Mouse (Mus musculus) midbrain, embryonic 15.5 days (tissue): ENCODE data around the gene Epb41l2. TPM values are rescaled to one million over a fixed set of nuclear protein-coding genes. Genes with fewer than 3 reads are reported as not detected.

Source experiments
- ATAC-seq: fragments of 200-750 bp; cut with Nextera tagmentation; replicated peaks from 2 replicates; pipeline ENCODE4 v1.8.0; 2017; ENCODE audit warnings: moderate TSS enrichment
- H3K27ac ChIP-seq: fragments of 300-500 bp; sonication (generic); 2 replicates; pipeline ENCODE4 v1.5.1; 2015; ENCODE audit warnings: mild to moderate bottlenecking, inconsistent platforms
- H3K27me3 ChIP-seq: fragments of 300-500 bp; sonication (generic); replicated peaks from 2 replicates; pipeline ENCODE4 v1.6.1; 2015; ENCODE audit warnings: inconsistent platforms
- H3K36me3 ChIP-seq: fragments of 300-500 bp; sonication (generic); replicated peaks from 2 replicates; pipeline ENCODE4 v1.6.1; 2015; ENCODE audit warnings: inconsistent platforms
- H3K4me1 ChIP-seq: fragments of 300-500 bp; sonication (generic); 2 replicates; pipeline ENCODE4 v1.6.1; 2015; ENCODE audit warnings: inconsistent platforms
- H3K4me2 ChIP-seq: fragments of 300-500 bp; sonication (generic); 2 replicates; pipeline ENCODE4 v1.6.1; 2015; ENCODE audit warnings: inconsistent platforms, mild to moderate bottlenecking, moderate library complexity
- H3K4me3 ChIP-seq: fragments of 300-500 bp; sonication (generic); 2 replicates; pipeline ENCODE4 v1.5.1; 2015; ENCODE audit warnings: mild to moderate bottlenecking, inconsistent platforms
- H3K9ac ChIP-seq: fragments of 300-500 bp; sonication (generic); 2 replicates; pipeline ENCODE4 v1.6.1; 2015; ENCODE audit warnings: mild to moderate bottlenecking, inconsistent platforms
- H3K9me3 ChIP-seq: fragments of 300-500 bp; sonication (generic); 2 replicates; pipeline ENCODE4 v1.6.1; 2016; ENCODE audit warnings: inconsistent platforms
- WGBS: fragments of 180-500 bp; shearing (Covaris S2); methylation state at CpG from one replicate; pipeline ENCODE4 v1.1.7; 2015; ENCODE audit warnings: mixed read lengths; 5-methylcytosine and 5-hydroxymethylcytosine counted together
- polyA plus RNA-seq: library from polyadenylated mRNA; unstranded; fragments of >200 nt; fragmentation: Nextera tagmentation; extraction: Ambion mirVana; gene quantifications from 2 replicates; pipeline ENCODE4 v1.2.1, GENCODE M21; 2015

Gene Epb41l2
- polyA plus RNA-seq, 1 experiment from 2014 or later, result 27.7 TPM

DNA sequence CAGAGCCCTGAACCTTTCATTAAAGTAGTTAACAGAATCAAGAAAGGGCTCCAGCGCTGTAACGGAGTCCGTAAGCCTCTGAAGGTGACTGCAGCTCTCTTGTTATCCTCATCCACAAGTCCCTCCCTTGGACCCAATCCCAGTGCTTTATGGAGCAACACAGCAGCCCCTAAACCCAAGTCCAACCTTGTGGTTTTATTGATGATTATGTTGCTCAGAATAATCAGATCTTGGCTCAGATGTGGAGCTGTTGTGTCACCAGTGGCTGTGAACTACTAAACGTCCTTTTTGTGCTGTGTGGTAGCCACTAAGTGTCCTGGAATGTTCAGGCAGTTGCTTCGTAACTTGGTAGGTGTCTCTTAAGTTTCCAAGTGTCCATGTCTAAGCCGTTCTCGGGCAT is 33.2 kb downstream of the Epb41l2 start:
- ATAC-seq, result no peak

DNA sequence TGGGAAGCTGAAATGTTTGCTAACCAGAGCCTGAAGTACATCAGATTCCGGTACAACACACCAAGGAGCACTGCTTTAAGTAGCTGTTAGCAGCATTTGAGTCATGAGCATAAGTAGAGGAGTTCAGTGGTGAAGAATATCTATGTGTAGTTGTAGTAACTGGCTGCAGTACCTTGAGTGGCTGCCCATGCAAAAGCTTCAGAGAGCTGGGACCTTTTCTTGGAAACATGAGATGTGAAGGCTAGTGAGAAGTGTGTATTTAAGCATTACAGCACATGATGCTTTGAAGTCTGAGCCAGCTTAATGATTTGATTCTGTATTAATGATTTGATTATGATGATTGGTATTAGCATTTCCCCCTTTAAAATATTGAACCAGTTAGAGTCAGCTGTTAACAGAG is 34.1 kb downstream of the Epb41l2 start:
- WGBS, result 85% methylated on average over 1 of the region's 1 CpGs

More for the DNA sequence above, 33.2 kb downstream of the Epb41l2 start:
- H3K27ac ChIP-seq, result no peak overlapping the region
- H3K4me3 ChIP-seq, result no peak overlapping the region
- no peak overlapping the region for H3K9ac ChIP-seq
- no peaks in the 10 kb centered on the region for H3K9me3 ChIP-seq
- H3K27me3 ChIP-seq, result no peaks in the 10 kb centered on the region
- no peak overlapping the region for H3K4me2 ChIP-seq
- no peaks in the 10 kb centered on the region for H3K36me3 ChIP-seq
- H3K4me1 ChIP-seq, result no peaks in the 10 kb centered on the region
- 88% methylated on average over 7 of the region's 7 CpGs for WGBS

DNA sequence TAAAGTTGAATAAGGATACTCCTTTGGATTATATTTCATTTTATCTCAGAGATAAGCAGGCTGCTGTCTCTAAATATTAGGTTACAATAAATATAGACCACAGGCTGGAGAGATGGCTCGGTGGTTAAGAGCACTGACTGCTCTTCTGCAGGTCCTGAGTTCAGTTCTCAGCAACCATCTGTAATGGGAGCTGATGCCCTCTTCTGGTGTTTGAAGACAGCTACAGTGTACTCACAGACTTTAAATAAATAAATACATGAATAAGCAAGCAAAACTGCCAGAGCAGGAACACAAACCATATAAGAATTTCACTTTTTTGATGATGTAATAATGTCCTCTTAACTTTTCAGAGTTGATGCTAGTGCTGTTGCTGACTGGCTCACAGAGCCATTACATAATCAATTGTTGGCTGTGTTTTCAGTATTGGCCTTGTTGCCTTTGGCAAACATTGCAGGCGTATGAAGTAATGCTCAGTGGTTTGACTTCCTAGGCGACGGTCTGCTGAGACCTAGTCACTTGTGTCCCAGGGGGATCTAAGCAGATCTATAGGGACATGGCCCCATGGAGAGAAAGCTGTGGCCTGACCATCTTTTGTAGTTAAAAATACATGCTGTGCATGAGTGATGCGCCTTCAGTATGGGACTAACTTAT is 35.8 kb downstream of the Epb41l2 start:
- no peak overlapping the region for H3K4me2 ChIP-seq

More for the DNA sequence above, 34.1 kb downstream of the Epb41l2 start:
- no peaks in the 10 kb centered on the region for H3K4me1 ChIP-seq
- H3K27me3 ChIP-seq, result no peaks in the 10 kb centered on the region
- H3K9me3 ChIP-seq, result no peaks in the 10 kb centered on the region
- H3K4me2 ChIP-seq, result no peak overlapping the region
- no peak for ATAC-seq
- H3K36me3 ChIP-seq, result no peaks in the 10 kb centered on the region
- H3K27ac ChIP-seq, result no peak overlapping the region
- H3K9ac ChIP-seq, result no peak overlapping the region
- H3K4me3 ChIP-seq, result no peak overlapping the region

DNA sequence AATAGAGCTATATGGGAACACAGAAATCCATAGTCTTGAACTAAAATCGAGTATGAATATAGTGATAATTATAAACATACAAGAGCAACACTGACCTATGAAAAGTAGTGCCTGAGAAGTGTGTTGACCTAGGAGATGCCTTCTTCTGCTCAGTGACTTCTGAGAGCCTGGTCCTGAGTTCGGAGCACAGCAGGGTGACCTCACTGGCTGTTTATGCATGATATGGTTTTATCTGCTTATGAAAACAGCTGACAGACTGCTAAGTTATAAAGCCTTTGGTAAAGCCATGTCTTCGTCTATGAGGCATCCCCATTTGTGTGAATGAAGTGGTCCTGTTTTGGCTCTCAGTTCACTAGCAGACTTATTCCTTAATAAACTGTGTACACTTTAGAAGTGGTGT is 37.3 kb downstream of the Epb41l2 start:
- Histone ChIP-seq H3K27ac (no peak overlapping the region), H3K27me3 (no peaks in the 10 kb centered on the region), H3K4me2 (no peak overlapping the region), H3K9me3 (no peaks in the 10 kb centered on the region), H3K4me3 (no peak overlapping the region), H3K9ac (no peak overlapping the region), H3K4me1 (no peaks in the 10 kb centered on the region), H3K36me3 (no peaks in the 10 kb centered on the region)
- ATAC-seq, result no peak
- 83% methylated on average over 3 of the region's 3 CpGs for WGBS

More for the DNA sequence above, 35.8 kb downstream of the Epb41l2 start:
- 91% methylated on average over 5 of the region's 5 CpGs for WGBS
- no peaks in the 10 kb centered on the region for H3K4me1 ChIP-seq
- no peak overlapping the region for H3K4me3 ChIP-seq
- H3K27ac ChIP-seq, result no peak overlapping the region
- no peaks in the 10 kb centered on the region for H3K9me3 ChIP-seq
- no peak for ATAC-seq
- no peak overlapping the region for H3K9ac ChIP-seq
- H3K36me3 ChIP-seq, result no peaks in the 10 kb centered on the region
- H3K27me3 ChIP-seq, result no peaks in the 10 kb centered on the region

DNA sequence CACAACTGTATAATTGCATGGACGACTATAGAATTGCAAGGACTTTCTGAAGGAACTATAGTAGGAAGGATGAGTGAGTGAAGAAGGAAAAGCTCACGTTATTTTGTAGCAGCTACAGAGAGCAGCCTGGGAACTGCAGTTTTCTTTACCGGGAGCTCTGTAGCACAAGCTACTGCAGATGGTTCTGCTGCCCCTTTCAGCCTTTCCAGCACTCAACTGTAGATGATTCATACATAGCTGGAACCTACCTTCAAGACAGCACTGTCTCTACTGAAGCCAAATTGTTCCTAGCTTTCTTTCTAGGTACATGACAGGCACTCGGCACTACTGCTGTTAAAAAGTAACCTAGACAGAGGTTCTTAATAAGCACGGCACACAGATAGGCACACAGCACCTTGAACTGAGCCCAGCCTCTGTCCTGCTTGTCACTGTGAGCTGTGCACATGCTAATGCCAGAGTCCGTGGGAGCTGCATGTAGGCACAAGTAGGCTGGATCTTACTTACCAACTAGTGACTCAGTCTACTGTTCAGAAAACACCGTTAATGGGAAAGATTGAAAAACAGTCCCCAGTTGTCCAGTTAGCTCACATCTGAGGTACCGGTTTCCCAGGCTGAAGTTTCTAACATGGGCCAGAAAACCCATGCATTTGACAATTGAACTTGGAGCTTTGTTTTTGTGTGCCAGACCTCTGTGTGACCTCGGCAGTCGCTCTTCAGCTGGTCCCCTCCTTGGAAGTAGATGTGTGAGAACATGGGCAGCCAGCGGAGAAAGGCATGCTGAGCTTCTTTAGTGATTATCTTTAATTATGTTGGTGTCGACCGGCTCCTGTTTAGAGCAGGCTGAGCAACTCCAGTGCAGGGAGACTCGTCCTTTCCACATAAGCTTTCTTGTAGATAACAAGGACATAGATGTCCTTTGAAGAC is 38.4 kb downstream of the Epb41l2 start:
- ATAC-seq, result no peak
- no peak overlapping the region for H3K27ac ChIP-seq
- no peaks in the 10 kb centered on the region for H3K36me3 ChIP-seq
- H3K9me3 ChIP-seq, result no peaks in the 10 kb centered on the region
- no peak overlapping the region for H3K9ac ChIP-seq
- no peak overlapping the region for H3K4me2 ChIP-seq
- H3K4me1 ChIP-seq, result no peaks in the 10 kb centered on the region
- no peaks in the 10 kb centered on the region for H3K27me3 ChIP-seq
- 64% methylated on average over 14 of the region's 14 CpGs for WGBS
- no peak overlapping the region for H3K4me3 ChIP-seq

DNA sequence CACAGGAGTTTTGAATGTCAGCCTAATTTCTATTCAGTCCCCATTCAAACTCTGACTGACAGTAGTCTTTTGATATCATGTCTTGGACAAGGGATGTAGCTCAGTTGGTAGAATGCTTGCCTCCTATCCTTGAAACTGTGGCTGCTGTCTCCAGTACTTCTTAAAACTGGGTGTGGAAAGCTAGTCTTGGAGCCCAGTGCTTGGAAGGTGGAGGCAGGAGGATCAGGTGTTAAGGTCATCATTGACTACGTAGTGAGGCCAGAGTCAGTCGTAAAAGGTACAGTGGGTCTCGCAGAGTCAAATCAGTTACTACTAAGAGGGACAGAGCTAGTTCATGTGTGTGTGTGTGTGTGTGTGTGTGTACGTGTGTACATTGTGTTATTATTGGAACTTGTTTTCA is 39.4 kb downstream of the Epb41l2 start:
- H3K9ac ChIP-seq, result no peak overlapping the region
- H3K27me3 ChIP-seq, result no peaks in the 10 kb centered on the region
- no peak for ATAC-seq
- no peaks in the 10 kb centered on the region for H3K36me3 ChIP-seq
- H3K9me3 ChIP-seq, result no peaks in the 10 kb centered on the region
- WGBS, result 93% methylated on average over 4 of the region's 4 CpGs
- no peak overlapping the region for H3K4me2 ChIP-seq
- no peak overlapping the region for H3K27ac ChIP-seq
- no peaks in the 10 kb centered on the region for H3K4me1 ChIP-seq
- no peak overlapping the region for H3K4me3 ChIP-seq

DNA sequence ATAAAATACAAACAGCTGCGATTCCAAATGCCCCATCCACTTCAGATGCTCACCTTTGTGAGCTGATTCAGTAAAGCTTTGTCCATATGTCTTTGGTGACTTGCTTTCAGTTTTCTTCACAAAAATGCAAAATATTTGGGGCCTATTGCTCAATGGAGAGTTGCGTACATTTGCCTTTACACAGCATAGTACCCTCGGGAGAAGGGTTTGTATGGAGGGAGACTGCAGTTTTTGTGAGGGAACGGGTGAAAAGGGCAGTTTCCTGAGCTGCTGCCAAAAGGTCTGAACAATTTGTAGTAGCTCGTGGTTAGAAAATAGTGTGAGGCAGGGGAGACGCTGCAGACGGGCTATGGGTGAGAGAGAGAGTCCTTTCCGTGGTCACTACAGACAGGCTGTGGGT is 40.5 kb downstream of the Epb41l2 start:
- Histone ChIP-seq H3K4me2 (no peak overlapping the region), H3K4me1 (no peaks in the 10 kb centered on the region), H3K9me3 (no peaks in the 10 kb centered on the region), H3K9ac (no peak overlapping the region), H3K27ac (no peak overlapping the region), H3K4me3 (no peak overlapping the region), H3K36me3 (no peaks in the 10 kb centered on the region), H3K27me3 (no peaks in the 10 kb centered on the region)
- whole genome bisulfite sequencing, result 60% methylated on average over 8 of the region's 8 CpGs
- no peak for ATAC-seq

DNA sequence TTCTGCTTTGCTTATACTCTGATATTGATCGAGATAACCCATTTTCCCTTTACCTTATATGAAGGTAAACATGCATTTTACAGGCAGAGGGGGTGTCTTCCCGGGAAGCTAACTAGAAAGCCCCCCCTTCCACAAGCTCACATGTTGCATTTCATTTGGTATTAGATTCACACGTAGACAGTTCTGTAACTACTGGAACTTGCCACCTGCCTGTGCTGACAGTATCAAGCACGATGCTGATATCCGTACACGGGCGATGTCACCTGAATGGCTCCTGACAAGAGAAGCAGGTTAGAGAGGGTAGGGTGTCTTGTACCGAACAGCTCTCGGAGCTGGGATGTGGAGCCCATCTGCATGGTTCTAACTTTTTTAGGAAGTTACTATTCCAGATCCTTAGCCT is 41.0 kb downstream of the Epb41l2 start:
- H3K27me3 ChIP-seq, result no peaks in the 10 kb centered on the region
- no peak for ATAC-seq
- H3K9me3 ChIP-seq, result no peaks in the 10 kb centered on the region
- H3K9ac ChIP-seq, result no peak overlapping the region
- H3K4me2 ChIP-seq, result no peak overlapping the region
- no peaks in the 10 kb centered on the region for H3K4me1 ChIP-seq
- H3K4me3 ChIP-seq, result no peak overlapping the region
- no peak overlapping the region for H3K27ac ChIP-seq
- no peaks in the 10 kb centered on the region for H3K36me3 ChIP-seq
- WGBS, result 93% methylated on average over 9 of the region's 9 CpGs

DNA sequence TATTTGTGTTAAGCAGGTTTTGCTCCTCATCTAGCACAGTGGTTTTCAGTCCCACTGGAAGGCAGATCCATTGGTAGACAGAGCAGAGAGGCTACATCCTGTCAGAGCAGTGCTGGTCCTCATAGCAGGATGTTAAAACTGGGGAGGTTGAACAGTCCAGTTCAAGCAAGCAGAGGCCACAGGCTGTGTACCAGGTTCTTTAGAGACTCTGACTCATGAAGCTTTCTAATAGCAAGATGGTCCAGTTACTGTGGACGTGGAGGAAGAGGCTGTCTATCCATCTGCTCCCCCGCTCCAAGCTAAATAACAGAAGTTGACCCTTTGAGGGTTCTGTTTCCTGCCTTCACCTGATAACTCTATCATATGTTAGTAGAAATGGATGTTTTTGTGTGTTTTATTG is 41.8 kb downstream of the Epb41l2 start:
- H3K4me3 ChIP-seq, result no peak overlapping the region
- WGBS, result 83% methylated on average over 2 of the region's 2 CpGs
- H3K4me1 ChIP-seq, result no peaks in the 10 kb centered on the region
- H3K9ac ChIP-seq, result no peak overlapping the region
- no peak overlapping the region for H3K4me2 ChIP-seq
- H3K36me3 ChIP-seq, result no peaks in the 10 kb centered on the region
- no peak overlapping the region for H3K27ac ChIP-seq
- no peaks in the 10 kb centered on the region for H3K9me3 ChIP-seq
- H3K27me3 ChIP-seq, result no peaks in the 10 kb centered on the region
- no peak for ATAC-seq

DNA sequence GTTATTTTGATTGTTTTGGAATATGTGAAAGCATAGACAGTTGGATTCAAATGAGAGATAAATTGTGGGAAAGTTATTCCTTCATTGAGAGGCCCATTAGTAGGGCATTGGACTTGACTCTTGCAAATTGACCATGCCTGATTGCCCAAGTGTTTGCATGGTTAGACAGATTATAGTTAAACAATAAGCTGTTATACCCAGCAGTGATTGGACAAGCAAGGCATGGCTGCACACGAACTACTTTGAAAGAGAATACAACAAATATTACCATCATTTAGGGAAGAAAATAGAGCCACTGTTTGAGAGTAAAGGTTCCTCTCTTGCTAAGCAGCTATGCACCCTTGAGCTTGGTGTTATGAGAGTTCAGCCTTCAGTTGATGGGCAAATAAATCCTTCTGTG is 43.3 kb downstream of the Epb41l2 start:
- Histone ChIP-seq H3K9ac (no peak overlapping the region), H3K27ac (no peak overlapping the region), H3K36me3 (no peaks in the 10 kb centered on the region), H3K27me3 (no peaks in the 10 kb centered on the region), H3K4me2 (no peak overlapping the region), H3K9me3 (no peaks in the 10 kb centered on the region), H3K4me3 (no peak overlapping the region), H3K4me1 (no peaks in the 10 kb centered on the region)
- no peak for ATAC-seq
- 62% methylated on average over 1 of the region's 1 CpGs for WGBS

DNA sequence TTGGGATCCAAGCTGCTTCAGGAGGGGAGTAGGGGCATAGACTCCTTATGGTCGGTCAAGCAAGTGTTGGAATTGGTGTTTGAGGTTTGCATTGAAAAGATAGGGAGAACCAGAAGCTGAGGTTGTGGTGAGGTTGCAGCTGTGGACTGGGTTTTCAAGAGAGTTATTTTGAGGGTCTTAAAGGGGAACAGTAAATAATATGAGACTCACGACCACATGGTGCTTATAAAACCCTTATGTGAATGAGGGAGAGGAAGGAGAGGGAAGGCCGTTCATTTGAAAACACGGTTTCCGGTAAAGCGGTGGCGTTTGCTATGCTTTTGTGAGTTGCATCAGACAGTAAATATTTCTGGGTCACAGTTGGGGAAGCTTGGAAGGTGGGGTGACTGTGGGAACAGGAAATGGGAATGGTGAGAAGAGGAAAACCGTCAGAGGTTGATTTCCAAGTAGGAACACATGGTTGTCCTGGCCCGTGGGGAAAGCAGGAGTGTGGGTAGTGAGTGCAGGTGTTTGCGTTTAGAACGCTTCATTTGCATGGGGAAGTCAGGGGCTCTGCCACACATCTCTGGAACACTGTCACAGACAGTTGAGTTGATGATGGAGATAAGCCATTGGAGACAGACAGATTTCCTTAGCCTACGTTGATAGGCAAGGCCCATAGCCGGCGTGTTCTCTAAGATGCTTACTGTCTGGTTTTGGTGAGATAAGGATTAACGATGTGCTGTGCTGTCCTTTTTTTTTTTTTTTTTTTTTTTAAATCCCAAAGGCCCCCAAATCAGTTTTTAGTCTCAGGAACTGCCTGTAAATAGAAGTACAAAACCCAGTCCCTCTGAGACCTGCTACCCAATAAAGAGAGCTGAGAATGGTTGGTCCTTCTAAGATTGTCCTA is 44.5 kb downstream of the Epb41l2 start:
- no peaks in the 10 kb centered on the region for H3K9me3 ChIP-seq
- 79% methylated on average over 15 of the region's 15 CpGs for WGBS

DNA sequence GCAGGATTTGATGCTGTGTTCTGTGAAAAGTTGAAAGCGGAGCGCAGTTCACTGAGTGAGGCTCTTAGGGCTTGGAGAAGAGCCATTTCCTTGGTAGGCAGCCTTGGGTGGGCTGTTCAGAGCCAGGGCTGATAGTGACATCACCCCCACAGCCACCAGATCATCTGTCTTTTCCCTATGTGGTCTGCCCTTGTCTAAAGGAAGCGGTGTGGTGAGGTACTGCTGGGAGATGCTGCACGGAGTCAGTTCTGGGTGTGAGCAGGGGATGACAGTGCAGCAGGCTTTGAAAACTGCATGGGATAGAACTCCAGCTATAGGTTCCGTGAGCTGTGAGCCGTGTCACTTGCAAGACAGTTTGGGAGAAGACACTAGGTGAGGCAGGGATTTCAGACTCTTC is 45.1 kb downstream of the Epb41l2 start:
- Histone ChIP-seq H3K4me3 (no peak overlapping the region), H3K36me3 (no peaks in the 10 kb centered on the region), H3K4me1 (no peaks in the 10 kb centered on the region), H3K9me3 (no peaks in the 10 kb centered on the region), H3K27ac (no peak overlapping the region), H3K27me3 (no peaks in the 10 kb centered on the region), H3K4me2 (no peak overlapping the region), H3K9ac (no peak overlapping the region)
- 74% methylated on average over 6 of the region's 6 CpGs for WGBS
- no peak for ATAC-seq

More for the DNA sequence above, 44.5 kb downstream of the Epb41l2 start:
- no peak overlapping the region for H3K27ac ChIP-seq
- no peak overlapping the region for H3K4me3 ChIP-seq
- no peak overlapping the region for H3K9ac ChIP-seq
- no peak overlapping the region for H3K4me2 ChIP-seq
- no peaks in the 10 kb centered on the region for H3K4me1 ChIP-seq
- no peaks in the 10 kb centered on the region for H3K27me3 ChIP-seq
- no peak for ATAC-seq
- H3K36me3 ChIP-seq, result no peaks in the 10 kb centered on the region
